Mouse (Mus musculus) intestine, embryonic 16.5 days (tissue): ENCODE measurements around the gene Ttc7b. TPM values are rescaled to one million over a fixed set of nuclear protein-coding genes. Genes with fewer than 3 reads are reported as not detected.
A peak's percentile ranks its signal among the peaks of the same experiment; 100 is the strongest.

ENCODE experiments used
- ATAC-seq: fragments of 200-750 bp; cut with Nextera tagmentation; 2 replicates; pipeline ENCODE4 v1.8.0; 2017; ENCODE audit warnings: moderate TSS enrichment, moderate library complexity
- H3K27ac ChIP-seq: fragments of 300-500 bp; sonication (generic); 2 replicates; pipeline ENCODE4 v1.5.1; 2014; ENCODE audit warnings: mild to moderate bottlenecking, low read length
- H3K27me3 ChIP-seq: fragments of 300-500 bp; sonication (generic); replicated peaks from 2 replicates; pipeline ENCODE4 v1.6.1; 2014; ENCODE audit warnings: low read length, control low read depth, mixed read lengths; ENCODE audit not compliant: control insufficient read depth, insufficient read depth
- H3K36me3 ChIP-seq: fragments of 300-500 bp; sonication (generic); 2 replicates; pipeline ENCODE4 v1.6.1; 2014; ENCODE audit warnings: low read length, control low read depth; ENCODE audit not compliant: control insufficient read depth, insufficient read depth
- H3K4me1 ChIP-seq: fragments of 300-500 bp; sonication (generic); 2 replicates; pipeline ENCODE4 v1.6.1; 2014; ENCODE audit warnings: low read length, control low read depth, mixed read lengths; ENCODE audit not compliant: control insufficient read depth, insufficient read depth
- H3K4me2 ChIP-seq: fragments of 300-500 bp; sonication (generic); 2 replicates; pipeline ENCODE4 v1.6.1; 2014; ENCODE audit warnings: low read depth, low read length, control low read depth
- H3K4me3 ChIP-seq: fragments of 300-500 bp; sonication (generic); 2 replicates; pipeline ENCODE4 v1.5.1; 2014; ENCODE audit warnings: mild to moderate bottlenecking, low read length
- H3K9ac ChIP-seq: fragments of 300-500 bp; sonication (generic); 2 replicates; pipeline ENCODE4 v1.6.1; 2014; ENCODE audit warnings: low read depth, low read length
- H3K9me3 ChIP-seq: fragments of 300-500 bp; sonication (generic); 2 replicates; pipeline ENCODE4 v1.6.1; 2016; ENCODE audit warnings: low read length, control low read depth; ENCODE audit not compliant: control insufficient read depth
- WGBS: fragments of 180-500 bp; shearing (Covaris S2); extraction: QIAGEN DNeasy Blood & Tissue Kit; methylation state at CpG from one replicate; pipeline ENCODE4 v1.1.7; 2014; 5-methylcytosine and 5-hydroxymethylcytosine counted together
- polyA plus RNA-seq: library from polyadenylated mRNA; unstranded; fragments of >200 nt; fragmentation: Nextera tagmentation; extraction: Ambion mirVana; gene quantifications from 2 replicates; pipeline ENCODE4 v1.2.1, GENCODE M21; 2015

Ttc7b gene
- polyA plus RNA-seq, 1 experiment from 2014 or later: 2.4 TPM

GRCm38 (mm10) chr12:100456257-100456975 is 64.2 kb downstream of the Ttc7b start:
- ATAC-seq: no peak
- H3K4me2 ChIP-seq: no peak overlapping the region
- H3K4me1 ChIP-seq: no peaks in the 10 kb centered on the region
- no peak overlapping the region for H3K27ac ChIP-seq
- H3K4me3 ChIP-seq: no peak overlapping the region
- WGBS: 66% methylated on average over 10 of the region's 10 CpGs
- H3K9me3 ChIP-seq: no peaks in the 10 kb centered on the region
- no peak overlapping the region for H3K9ac ChIP-seq
- no peaks in the 10 kb centered on the region for H3K27me3 ChIP-seq
- H3K36me3 ChIP-seq: no peaks in the 10 kb centered on the region

GRCm38 (mm10) chr12:100455453-100455852 is 65.2 kb downstream of the Ttc7b start:
- Histone ChIP-seq H3K27ac (0 out of 2 replicates have a peak overlapping the region, but pooled peaks have one; percentile 2), H3K9me3 (no peaks in the 10 kb centered on the region), H3K4me1 (no peaks in the 10 kb centered on the region), H3K36me3 (no peaks in the 10 kb centered on the region), H3K9ac (no peak overlapping the region), H3K27me3 (no peaks in the 10 kb centered on the region), H3K4me3 (no peak overlapping the region), H3K4me2 (no peak overlapping the region)
- WGBS: 74% methylated on average over 2 of the region's 2 CpGs
- no peak for ATAC-seq

- no peak overlapping the region for H3K9ac ChIP-seq
- no peaks in the 10 kb centered on the region for H3K27me3 ChIP-seq
- H3K4me2 ChIP-seq: no peak overlapping the region
- no peak for ATAC-seq
- H3K27ac ChIP-seq: no peak overlapping the region
- H3K9me3 ChIP-seq: no peaks in the 10 kb centered on the region
- WGBS: 74% methylated on average over 12 of the region's 12 CpGs
- H3K4me3 ChIP-seq: no peak overlapping the region
- H3K36me3 ChIP-seq: peaks cover 2% of the 10 kb centered on the region; the same call in 1 of the 2 replicates
- H3K4me1 ChIP-seq: 0 out of 2 replicates have a peak, but pooled peaks cover 2% of the 10 kb centered on the region
Observed at GRCm38 (mm10) chr12:100447701-100448277, 72.8 kb downstream of the Ttc7b start.

- no peak overlapping the region for H3K4me3 ChIP-seq
- 0 out of 2 replicates have a peak, but pooled peaks cover 2% of the 10 kb centered on the region for H3K4me1 ChIP-seq
- ATAC-seq: no peak
- no peak overlapping the region for H3K4me2 ChIP-seq
- 68% methylated on average over 6 of the region's 6 CpGs for WGBS
- H3K27me3 ChIP-seq: no peaks in the 10 kb centered on the region
- H3K9ac ChIP-seq: no peak overlapping the region
- H3K9me3 ChIP-seq: no peaks in the 10 kb centered on the region
- H3K27ac ChIP-seq: no peak overlapping the region
- H3K36me3 ChIP-seq: peaks cover 2% of the 10 kb centered on the region; the same call in 1 of the 2 replicates
Observed at GRCm38 (mm10) chr12:100447161-100447560, 73.5 kb downstream of the Ttc7b start.

GRCm38 (mm10) chr12:100445686-100446085 is 74.9 kb downstream of the Ttc7b start:
- H3K4me2 ChIP-seq: no peak overlapping the region
- ATAC-seq: no peak
- 0 out of 2 replicates have a peak, but pooled peaks cover 3% of the 10 kb centered on the region for H3K4me1 ChIP-seq
- WGBS: 93% methylated on average over 7 of the region's 7 CpGs
- H3K4me3 ChIP-seq: no peak overlapping the region
- H3K27ac ChIP-seq: no peak overlapping the region
- H3K27me3 ChIP-seq: no peaks in the 10 kb centered on the region
- no peaks in the 10 kb centered on the region for H3K9me3 ChIP-seq
- peaks cover 2% of the 10 kb centered on the region; the same call in 1 of the 2 replicates for H3K36me3 ChIP-seq
- H3K9ac ChIP-seq: no peak overlapping the region

GRCm38 (mm10) chr12:100445271-100445670 is 75.4 kb downstream of the Ttc7b start:
- H3K27ac ChIP-seq: no peak overlapping the region
- H3K27me3 ChIP-seq: no peaks in the 10 kb centered on the region
- ATAC-seq: no peak
- no peak overlapping the region for H3K4me2 ChIP-seq
- peaks cover 5% of the 10 kb centered on the region; the same call in 1 of the 2 replicates for H3K4me1 ChIP-seq
- H3K36me3 ChIP-seq: peaks cover 2% of the 10 kb centered on the region; the same call in 1 of the 2 replicates
- no peaks in the 10 kb centered on the region for H3K9me3 ChIP-seq
- no peak overlapping the region for H3K4me3 ChIP-seq
- 78% methylated on average over 6 of the region's 6 CpGs for WGBS
- no peak overlapping the region for H3K9ac ChIP-seq

- Histone ChIP-seq H3K36me3 (peaks cover 2% of the 10 kb centered on the region; the same call in 1 of the 2 replicates), H3K9ac (no peak overlapping the region), H3K4me1 (peaks cover 10% of the 10 kb centered on the region), H3K27ac (no peak overlapping the region), H3K9me3 (no peaks in the 10 kb centered on the region), H3K27me3 (no peaks in the 10 kb centered on the region), H3K4me2 (no peak overlapping the region), H3K4me3 (no peak overlapping the region)
- 88% methylated on average over 3 of the region's 3 CpGs for WGBS
- no peak for ATAC-seq
Observed at GRCm38 (mm10) chr12:100444671-100445165, 75.9 kb downstream of the Ttc7b start.

- Histone ChIP-seq H3K4me2 (no peak overlapping the region), H3K9me3 (no peaks in the 10 kb centered on the region), H3K9ac (no peak overlapping the region), H3K27me3 (no peaks in the 10 kb centered on the region), H3K36me3 (peaks cover 2% of the 10 kb centered on the region; the same call in 1 of the 2 replicates), H3K4me1 (peaks cover 13% of the 10 kb centered on the region), H3K4me3 (no peak overlapping the region), H3K27ac (no peak overlapping the region)
- 82% methylated on average over 6 of the region's 6 CpGs for WGBS
- no peak for ATAC-seq
Observed at GRCm38 (mm10) chr12:100443452-100443851, 77.2 kb downstream of the Ttc7b start.

GRCm38 (mm10) chr12:100441609-100442008 is 79.0 kb downstream of the Ttc7b start:
- H3K36me3 ChIP-seq: peaks cover 2% of the 10 kb centered on the region; the same call in 1 of the 2 replicates
- H3K27me3 ChIP-seq: no peaks in the 10 kb centered on the region
- H3K27ac ChIP-seq: no peak overlapping the region
- no peaks in the 10 kb centered on the region for H3K9me3 ChIP-seq
- H3K9ac ChIP-seq: no peak overlapping the region
- WGBS: 74% methylated on average over 4 of the region's 4 CpGs
- no peak overlapping the region for H3K4me2 ChIP-seq
- no peak for ATAC-seq
- peaks cover 11% of the 10 kb centered on the region for H3K4me1 ChIP-seq
- H3K4me3 ChIP-seq: no peak overlapping the region
